Mouse (Mus musculus): ENCODE results near the gene Fam53b.

Gene Fam53b

DNA sequence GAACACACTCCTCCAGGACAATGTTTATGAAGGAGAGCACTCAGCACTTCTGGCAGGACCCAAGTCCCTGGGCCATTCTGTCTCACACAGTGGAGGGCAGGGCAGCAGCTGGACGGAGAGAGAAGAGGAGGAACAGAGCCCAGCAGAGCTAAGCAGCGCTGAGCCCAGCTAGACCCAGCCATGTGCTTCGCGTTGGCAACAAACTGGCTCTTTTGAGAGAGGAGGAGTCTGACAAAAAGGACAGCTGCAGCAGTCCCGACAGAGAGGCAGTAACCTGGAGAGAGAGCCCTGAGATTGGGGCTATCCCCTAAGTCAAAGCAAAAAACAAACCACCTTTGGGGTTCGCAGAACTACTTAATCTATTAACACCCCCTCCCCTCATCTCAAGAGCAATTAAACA, 3.3 kb downstream of the Fam53b start:
- no peak for DNase-seq

DNA sequence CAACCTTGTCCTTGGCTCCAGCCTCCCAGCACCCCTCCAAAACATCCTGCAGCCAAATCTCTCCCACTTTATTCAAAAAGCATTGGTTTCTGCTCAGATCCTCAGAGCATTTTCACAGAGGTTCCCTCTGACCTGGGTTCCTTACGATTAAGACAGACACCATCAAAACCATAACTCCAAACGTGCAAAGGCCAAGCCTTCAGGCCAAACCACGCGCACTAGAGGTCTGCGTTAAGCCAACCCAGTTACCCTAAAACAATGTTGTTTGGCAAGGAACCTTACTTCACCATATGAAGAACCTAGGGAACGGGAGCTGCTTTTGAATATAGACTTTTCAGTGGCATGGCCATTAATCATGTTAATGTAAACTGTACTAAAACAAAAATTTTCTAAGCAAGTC, 4.0 kb downstream of the Fam53b start:
- no peak for DNase-seq

DNA sequence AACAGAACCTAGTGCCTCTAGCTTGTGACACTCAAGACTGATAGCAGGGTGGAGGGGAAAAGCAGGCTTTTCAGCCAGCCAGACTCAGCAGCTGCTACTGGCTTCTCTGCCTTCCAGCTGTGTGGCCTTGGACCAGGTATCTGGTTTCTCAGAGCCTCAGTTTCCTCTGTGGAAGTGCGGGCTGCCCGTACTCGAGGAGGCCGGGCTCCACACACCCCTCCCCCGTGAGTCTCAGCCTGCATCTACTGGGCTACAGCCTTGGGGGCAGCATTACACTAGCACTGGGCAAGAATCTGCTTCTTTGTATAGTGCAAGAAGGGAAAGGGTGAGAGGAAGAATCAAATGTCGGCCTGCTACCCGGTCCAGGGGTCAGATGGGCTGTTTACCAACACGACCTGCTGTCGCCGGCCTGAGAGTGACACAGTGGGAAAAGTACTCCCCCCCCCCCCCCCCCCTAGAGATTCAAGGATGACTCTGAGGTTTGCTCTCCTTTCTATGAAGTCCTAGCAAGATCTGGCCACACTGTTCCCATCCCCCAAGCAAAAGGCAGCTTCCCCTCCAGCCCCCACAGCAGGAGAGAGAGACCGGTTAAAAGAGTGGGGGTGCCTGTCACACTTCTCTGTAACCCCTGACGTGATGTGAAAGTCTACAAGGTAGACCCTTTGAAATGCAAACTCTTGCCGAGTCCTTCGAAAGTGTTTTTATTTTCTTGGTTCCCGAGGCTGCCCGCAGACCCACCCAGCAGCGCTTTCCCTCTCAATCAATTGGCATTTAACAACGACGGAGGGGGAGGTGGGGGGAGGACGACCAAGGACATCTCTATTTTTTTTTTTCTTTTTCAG, 4.6 kb downstream of the Fam53b start:
- peak; percentile 38 for DNase-seq

DNA sequence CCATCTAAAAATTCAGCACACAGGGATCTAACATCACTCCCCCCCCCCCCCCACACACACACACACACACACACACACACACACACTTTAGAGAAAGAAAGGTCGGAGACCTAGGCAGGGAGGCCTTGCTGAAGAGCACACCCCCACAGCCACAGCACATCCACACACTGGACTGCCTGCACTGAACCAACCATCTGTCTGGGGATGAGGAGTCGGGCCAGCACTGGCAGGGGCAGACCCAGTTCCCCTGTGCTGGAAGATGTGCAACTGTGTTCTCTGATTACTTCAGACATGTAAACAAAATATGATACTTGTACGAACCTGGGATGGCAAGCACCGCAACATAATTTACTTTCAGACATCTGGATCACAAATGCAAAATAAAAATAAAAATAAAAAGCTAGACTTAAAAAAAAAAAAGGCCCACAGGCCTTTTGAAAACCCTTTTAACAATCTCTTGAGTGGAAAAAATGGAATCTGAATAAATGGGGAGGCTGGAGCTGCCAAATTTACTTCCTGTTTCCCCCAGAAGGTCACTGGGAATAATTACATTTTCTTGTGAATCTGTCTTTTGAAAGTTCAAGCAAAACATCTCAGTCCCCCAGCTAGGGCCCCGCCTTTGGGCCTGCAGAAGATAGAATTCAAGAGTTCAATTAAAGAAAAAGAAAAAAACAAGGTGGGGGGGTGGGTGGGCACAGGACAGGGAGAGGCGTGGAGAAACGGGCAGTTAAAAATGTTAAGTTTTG, 5.5 kb downstream of the Fam53b start:
- no peak for DNase-seq

DNA sequence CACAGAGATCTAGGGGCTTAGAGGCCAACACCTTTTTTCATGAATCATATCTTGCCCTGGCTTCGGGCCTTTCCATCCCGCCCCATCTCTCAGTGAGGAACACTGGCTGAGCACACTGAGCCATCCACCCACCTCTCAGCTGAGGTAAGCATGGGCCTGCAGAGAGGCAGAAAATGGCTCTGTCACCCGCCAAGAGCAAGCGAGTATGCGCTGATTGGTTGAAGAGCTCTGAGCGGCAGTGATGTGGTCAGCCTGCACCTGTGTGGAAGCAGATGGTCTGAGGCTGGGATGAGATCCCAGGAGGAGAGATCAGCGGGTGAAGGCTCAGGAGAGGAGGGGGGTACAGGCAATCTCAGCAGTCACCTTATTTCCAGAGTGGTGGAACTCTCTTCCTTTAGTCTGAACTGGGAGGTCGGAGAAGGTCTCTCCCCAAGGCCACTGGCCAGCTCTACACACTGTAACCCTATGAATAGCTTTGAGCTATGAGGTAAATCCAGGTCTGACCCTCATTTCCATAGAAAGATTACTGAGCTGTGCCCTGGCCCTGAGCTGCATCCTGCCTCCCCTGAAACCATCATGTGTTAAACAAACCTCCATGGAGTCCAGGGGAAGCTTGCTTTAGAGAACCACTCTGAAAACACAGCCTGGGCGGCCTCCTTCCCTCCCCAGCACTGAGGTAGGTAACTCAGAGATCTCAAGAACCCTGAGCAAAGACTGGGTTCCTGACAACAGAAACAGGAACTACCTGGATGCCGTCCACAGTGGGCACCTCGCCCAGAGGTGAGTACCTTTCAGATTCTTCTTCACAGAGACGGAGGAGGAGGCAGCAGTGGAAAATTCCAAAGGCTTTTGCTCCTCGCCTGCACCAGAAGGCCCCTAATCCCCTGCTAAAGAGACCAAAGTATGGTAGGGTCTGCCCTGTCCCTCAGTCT, 6.5 kb downstream of the Fam53b start:
- DNase-seq: no peak

DNA sequence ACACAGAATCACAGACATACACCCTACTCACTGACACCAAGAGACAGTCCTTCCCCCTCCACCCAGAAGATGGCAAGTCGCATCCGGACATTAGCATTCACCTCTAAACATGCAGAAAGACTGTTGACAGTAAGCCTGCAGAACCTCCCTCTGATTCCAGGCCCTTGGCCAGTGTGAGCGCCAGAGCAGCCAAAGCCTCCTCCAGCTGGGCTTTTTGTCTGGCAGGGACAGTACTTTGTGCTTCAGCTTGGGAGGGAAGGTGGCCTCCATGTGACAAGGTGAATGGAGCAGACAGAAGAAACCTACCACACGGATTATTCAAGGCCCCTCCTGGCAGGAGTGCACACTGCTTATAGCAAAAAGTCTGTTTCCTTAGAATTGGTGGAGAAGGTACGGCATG, 7.4 kb downstream of the Fam53b start:
- no peak for DNase-seq

DNA sequence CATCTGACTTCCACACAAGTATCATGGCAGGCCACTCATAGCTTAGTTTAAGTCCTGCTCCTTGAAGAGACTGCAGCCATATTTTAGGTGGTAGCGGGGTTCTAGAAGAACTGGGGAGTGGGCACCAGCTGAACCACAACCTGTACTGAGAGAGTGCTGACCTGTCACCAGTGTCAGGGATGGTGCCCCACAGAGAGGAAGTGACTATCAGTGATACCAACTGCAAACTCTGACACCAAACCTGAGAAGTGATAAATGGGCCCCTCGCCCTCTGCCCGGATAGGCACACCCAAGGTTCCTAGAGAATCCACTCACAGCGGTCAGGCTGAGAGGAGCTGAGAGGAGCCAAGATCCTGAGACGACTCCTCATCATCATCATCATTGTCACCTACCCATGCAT, 8.7 kb downstream of the Fam53b start:
- DNase-seq: no peak

DNA sequence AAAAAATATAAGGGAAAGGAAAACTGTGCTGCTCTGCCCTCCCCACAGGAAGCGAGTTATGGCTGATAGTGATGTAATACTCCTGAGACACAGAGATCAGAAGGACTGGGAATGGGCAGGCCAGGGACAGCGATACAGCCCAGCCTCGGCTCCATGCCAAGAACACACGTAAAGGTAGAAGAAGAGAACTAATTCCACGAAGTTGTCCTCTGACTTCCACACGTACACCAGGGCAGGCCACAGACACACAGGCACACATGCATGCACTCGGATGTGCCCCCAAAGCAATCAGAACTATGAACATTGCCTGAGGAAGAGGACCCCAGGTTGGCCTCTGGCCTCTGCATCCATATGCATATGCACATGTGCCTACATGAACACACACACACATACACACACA, 9.2 kb downstream of the Fam53b start:
- no peak for DNase-seq

DNA sequence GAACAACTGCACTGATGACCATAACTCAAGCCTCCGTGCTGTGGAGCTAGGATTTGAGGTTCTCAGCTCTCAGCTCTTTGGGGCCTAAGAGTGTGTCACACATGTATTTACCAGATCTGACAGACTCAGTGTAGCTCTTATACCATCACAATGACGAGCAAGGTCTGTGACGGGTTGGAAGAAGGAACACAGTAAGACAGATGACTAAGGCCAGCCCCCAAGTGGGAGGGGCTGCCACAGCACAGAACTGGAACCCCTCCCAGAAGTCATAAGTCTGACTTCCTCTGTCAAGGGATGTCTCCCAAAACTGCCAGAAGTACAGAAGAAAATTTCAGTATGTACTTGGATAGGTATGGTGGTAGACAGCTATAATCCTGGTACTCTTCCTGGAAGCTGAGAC, 9.7 kb downstream of the Fam53b start:
- DNase-seq: no peak

DNA sequence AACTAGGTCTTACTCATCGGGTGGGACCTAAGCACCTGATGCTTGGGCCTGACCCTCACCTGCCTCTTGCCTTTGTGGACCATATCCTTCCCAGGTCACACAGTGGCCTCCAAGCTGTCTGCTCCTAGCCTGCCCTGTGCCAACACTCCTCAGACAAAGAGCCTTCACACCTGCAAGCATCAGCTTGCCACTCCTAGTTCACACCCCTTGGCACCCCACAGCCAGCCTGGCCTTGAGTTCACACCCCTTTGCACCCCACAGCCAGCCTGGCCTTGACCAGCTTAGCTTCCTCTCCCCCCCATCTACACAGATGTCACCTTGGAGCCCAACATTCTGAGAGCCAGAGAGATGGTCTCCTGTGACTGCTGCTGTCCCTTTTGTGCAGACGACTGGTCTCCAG, 10.3 kb downstream of the Fam53b start:
- DNase-seq: no peak

DNA sequence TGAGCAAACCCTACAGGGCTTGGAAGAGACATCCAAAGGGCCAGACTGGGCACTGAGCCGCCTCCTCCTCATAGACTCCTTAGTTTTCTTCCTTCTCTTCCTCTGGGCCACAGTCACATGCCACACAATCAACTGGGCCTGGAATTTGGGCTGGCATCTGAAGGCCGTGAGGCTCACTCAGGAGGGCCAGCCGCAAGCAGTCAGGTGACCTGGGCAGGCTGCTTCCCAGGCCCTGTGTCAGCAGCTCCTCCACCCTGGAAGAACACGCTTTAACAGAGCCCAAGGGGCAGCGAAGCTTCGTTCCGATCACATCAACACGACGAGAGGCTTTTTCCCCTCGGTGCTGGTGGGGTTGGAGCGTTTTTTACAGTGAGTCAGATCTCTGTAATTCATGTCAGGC, 11.0 kb downstream of the Fam53b start:
- DNase-seq: no peak

DNA sequence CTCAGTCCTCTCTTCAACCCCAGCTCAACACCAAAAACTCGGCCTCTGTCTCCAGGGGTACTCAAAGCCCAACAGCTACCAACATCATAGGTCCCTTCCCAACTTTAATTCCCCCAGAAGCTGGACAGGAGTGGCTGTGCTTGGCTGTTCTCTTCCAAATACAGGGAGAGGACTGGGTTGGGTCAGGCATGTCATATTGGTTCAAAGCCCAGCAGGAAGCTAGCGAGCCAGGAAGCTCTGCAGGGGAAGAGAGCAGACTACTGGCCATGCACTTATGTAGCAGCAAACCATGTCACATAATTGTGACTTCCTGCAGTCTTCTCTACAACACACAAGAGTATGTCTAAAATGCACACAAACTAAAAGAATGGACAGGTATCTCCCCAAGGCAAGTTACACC, 11.6 kb downstream of the Fam53b start:
- no peak for DNase-seq

DNA sequence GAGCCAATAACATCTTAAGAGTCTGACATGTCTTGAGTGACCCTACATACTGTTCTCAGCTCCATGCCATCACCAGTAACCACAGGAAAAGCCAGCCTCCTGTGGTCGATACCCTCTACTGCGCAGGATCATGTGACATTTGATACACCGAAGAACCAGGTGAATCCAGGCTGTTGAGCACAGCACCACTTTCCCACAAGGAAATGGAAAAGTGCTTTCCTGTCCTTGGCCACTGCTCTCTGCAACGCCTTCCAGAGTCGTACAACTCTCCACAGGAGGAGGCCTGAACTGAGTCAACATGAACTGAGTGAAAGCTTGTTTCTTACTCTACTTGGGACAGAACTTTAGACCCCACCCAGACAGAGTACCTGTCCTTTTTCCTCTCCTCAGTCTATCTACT, 12.2 kb downstream of the Fam53b start:
- no peak for DNase-seq

DNA sequence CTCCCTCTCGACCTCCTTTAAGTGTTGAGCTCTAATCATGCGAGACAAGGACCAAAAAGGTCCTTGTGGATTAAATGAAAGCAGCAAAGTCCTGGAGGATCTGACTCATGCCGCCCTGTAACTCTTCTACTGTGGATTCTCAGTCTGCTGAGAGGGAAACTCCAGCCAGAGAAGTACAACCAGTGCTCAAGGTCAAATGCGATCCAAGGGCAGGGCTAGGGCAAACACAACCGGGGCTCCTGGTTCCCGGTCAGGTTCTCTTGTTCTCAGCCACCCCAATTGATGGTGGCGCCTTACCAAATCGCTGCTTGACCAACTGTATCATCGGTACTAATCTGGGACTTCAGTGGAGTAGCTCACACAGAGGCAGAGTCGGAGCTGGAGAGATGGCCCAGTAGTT, 12.8 kb downstream of the Fam53b start:
- no peak for DNase-seq

DNA sequence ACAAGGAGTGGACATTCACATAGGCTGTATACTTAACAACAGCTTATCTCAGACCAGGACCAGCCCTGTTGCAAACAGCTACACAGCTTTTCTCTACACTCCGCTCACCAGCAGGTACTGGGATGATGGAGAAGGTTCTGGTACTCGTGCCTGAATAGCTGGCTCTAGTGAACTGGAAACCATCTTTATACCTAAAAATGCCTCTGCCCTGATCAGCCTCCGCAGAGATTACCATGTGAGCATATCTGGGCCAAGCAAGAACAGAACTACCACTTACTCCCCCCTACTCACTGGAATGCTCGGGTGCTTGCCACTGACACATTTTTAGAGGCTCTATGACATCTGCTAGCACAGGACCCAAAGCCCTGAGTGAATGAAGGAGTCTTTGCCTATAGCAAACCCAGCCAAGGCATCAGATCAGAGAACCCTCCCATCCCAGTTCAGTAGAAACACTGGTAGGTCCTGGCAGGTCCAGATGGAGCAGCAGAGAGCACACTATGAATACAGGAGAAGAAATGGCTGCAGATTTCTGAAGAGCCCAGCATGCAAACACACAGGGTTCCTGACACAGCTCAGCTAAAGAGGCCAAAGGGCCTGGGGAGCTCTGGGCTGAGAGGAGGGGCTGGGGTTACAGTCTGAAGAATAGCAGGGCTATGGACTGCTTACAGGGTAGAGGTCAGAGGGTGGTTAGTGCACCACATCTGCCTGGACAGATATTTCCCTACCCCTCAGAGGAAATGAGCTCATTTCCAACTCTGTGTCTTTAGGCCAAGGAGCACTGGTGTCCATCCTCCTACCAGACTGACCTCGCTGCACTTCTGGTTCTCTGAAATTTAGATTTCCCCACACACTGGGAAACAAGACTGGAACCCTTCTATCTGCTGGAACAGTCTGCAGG, 14.3 kb downstream of the Fam53b start:
- DNase-seq: peak; percentile 23

DNA sequence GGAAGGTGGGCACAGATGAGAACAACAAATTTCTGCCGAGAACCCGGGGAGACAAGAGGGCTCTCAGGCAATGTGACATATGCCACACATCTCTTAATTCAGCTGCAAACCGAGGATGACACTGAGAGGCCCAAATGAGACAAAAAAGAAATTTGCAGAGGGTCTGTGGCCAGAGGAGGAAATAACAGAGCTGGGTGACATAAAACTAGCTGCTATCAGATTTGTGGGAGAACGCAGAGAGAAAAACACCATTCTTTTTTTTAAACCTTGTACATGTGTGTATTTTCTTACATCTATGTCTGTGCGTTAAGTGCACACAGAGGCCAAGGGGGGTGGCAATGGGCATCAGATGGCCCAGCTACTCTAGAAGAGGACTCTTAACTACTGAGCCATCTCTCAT, 18.5 kb downstream of the Fam53b start:
- DNase-seq: no peak

DNA sequence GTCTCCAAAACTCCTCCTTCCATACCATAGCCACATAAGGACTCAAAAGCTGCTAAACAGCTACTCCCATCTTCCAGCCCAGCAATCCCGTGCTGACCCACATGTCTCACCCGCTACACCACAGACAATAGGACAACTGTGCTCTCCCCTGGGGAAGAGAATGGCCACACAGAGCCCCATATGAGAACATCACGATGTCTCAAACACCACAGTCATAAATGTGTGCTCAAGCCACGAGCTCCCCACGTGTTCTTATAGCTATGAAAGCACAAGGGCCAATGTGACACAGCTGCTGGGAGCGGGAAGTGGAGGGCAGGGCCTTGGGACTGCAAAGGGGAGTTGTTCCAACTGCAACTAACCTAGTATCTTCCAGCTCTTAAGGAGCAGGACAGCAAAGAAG, 20.2 kb downstream of the Fam53b start:
- DNase-seq: peak; percentile 83

DNA sequence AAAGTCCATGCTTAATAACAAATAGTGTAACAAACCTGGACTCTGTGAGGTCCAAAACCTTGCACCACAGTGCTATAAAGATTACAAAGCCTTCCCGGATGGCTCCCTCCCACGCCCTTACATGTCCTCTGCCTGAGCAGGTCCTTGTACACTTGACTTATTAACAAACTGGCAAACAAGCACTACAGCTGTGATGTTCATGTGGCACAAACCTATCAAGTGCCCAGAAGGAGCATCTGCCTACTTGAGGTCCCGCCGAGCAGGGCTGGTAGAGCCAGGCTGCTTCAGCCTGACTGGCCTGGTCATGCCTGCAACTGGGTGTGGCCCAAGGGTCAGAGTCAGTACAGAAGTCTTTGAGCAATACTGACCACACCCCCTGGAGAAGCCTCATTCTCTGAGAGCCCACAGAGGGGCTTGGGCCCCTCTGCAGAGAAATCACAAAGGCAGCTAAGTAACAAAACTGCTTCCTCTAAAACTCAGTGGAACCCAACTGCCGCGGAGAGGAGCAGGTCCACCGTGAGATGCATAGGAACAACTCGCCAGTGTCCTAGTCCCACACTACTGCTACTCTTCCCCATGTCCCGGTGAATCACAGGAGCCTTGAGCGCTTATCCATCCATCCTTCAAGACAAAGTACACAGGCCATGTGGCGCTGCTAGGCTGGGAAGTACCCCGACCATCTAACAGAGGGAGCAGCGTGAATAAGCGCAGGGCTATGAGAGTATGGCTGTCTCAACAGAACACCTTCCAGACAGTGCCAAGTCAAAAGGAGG, 23.1 kb downstream of the Fam53b start:
- no peak for DNase-seq

DNA sequence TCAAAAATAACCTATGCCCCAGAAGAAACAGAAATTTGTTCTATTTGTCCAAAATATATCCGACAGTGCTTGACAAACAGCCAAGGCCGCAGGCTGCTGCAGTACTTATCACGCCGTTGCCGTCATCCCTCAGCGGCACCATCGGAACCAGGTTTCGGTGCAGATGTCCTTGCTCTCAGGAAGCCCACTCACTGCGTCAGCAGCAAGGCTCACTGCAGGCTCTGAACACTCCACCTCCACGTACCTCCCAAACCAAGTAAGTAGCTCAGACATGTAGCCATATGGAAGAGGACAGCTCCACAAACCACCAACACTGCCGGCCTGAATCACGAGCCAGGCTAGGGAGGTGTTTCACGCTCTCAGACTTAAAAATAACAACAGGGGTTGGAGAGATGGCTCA, 24.9 kb downstream of the Fam53b start:
- DNase-seq: no peak

DNA sequence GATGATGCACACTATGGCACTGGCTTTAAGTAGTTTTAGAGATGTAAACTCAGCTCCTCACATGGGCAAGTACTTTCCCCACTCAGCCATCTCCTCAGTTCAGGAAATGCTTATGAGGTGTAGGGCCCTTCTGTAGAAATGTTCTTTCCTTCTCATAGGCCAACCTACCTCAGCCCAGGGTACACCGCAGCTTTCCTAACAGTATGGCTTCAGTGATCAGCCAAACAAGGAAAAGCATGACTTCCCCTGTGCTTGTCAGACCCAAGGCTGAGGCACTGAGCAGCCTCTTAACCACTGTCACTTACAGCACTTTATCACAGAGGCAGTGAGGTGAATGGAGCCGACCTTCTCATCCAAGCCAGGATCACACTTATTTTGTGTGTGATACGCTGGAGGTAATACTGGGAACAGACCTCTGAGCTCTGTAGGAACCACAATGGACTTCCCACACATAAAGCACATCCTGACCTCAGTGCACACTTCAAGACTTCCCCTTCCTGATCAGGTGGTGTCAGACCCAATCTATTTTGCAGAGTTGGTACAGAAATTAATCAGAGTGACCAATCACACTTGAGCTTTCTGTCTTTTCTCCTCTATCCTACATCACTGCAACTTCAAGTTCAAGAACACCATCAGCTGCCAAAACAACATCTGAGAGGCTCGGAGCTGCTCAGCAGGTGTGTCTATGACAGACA, 26.0 kb downstream of the Fam53b start:
- no peak for DNase-seq

DNA sequence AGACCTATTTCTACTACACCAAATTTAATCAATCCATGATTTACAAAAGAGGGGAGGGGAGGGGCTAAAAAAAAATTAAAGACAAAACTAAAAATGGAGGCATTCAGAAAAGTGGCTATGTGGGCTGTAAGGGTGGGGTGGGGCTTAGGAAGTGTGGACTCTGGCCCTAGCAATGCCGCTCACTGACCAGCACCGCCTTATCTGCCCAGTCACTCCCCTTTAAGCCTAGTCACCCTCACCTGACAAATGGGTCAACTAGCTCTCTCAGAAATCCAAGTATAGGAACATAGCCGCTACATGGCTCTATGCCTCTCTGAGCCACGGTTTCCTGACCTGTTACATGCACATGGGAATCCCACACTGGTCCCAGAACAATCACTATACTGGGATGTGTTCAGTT, 26.7 kb downstream of the Fam53b start:
- DNase-seq: no peak

All from retina, postnatal 1 day (tissue).